Mouse (Mus musculus): Measurements from ENCODE around the gene Ncam2. TPM values are rescaled to one million over a fixed set of nuclear protein-coding genes. Genes with fewer than 3 reads are reported as not detected.

Ncam2 gene
- total and polyA plus RNA-seq, 3 experiments = 0.02 to 0.09 (median 0.05) TPM

DNA sequence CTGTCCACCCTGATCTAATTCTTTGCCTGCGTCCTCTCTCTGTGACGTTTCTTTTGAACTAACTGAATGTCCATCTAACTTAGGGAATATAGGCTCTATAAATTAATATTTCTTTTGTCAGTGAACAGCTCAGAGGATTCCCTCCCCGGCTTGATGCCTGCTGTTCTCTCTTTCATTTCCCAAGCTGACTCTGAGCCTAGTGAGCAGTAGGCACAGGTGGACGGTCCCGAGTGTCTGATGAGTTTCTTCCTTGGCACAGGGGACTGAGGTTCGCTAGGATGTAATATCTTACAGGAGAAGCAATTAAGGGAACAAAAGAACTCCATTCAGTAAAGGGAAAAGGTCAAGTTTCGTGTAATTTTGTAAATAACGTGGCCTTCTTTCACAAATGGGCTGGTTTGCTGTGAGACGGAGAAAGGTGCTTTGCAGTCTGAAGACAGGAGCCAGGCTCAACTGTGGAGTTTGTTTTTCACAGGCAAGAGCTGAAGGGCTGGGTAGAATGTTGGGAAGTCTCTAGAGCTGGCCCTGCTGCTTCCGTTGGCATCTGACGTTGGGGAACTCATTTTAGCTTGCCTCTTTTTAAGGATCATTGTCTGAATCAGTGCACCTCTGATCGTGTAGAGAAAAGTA, 4.0 kb downstream of the Ncam2 start:
- WGBS = 73% methylated on average over 12 of the region's 12 CpGs
- H3K4me1 ChIP-seq (ENCODE audit: control insufficient read depth, insufficient read depth, low read length) = no peaks in the 10 kb centered on the region
- no peaks in the 10 kb centered on the region; the same call in 1 of the 2 replicates for H3K27me3 ChIP-seq (ENCODE audit: control insufficient read depth, insufficient read depth, low read length)
- TF ChIP-seq EP300 (IDR thresholded peaks at IDR 0.05; ENCODE audit: insufficient read depth, low read depth, low read length) (no peak), POLR2A (IDR thresholded peaks at IDR 0.05; ENCODE audit: insufficient read depth, low read depth, low read length) (no peak), CTCF (IDR thresholded peaks at IDR 0.05) (no peak)
- intact Hi-C loops (cut with DNase I) = no loop called here
- H3K27ac ChIP-seq = no peak overlapping the region
- DNase-seq = no peak
- H3K79me2 ChIP-seq (replicated peaks; ENCODE audit: control insufficient read depth, insufficient read depth, low read length) = no peaks in the 10 kb centered on the region
- H3K36me3 ChIP-seq (ENCODE audit: control insufficient read depth, insufficient read depth, low read length) = no peaks in the 10 kb centered on the region
- H3K9ac ChIP-seq (ENCODE audit: low read depth, low read length) = no peak overlapping the region
- no peak overlapping the region for H3K4me3 ChIP-seq

DNA sequence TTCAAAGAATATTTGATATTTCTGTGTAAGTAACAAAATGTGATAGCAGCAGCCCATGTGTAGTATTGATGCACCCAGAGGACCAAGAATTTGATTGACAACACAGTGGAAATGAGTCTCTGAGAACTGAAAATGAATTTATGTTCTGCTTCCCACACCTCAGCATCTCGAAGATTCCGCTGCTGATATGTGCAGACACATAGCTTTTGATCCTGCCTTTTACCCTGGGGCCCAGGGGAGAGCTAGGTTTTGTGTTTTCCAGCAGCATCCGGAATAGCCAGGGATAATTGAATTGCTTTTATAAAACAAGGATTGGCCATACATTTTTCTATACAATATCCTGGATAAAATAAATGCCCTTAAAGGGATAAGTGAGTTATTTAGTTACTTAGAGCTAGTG, 20.7 kb downstream of the Ncam2 start:
- Histone ChIP-seq H3K79me2 (replicated peaks; ENCODE audit: control insufficient read depth, insufficient read depth, low read length) (no peaks in the 10 kb centered on the region), H3K36me3 (ENCODE audit: control insufficient read depth, insufficient read depth, low read length) (no peaks in the 10 kb centered on the region), H3K4me3 (no peak overlapping the region), H3K27ac (no peak overlapping the region), H3K9ac (ENCODE audit: low read depth, low read length) (no peak overlapping the region), H3K4me1 (ENCODE audit: control insufficient read depth, insufficient read depth, low read length) (no peaks in the 10 kb centered on the region), H3K27me3 (ENCODE audit: control insufficient read depth, insufficient read depth, low read length) (no peaks in the 10 kb centered on the region)
- 69% methylated on average over 3 of the region's 3 CpGs for WGBS
- intact Hi-C loops (cut with DNase I) = no loop called here
- DNase-seq = no peak
- TF ChIP-seq EP300 (IDR thresholded peaks at IDR 0.05; ENCODE audit: insufficient read depth, low read depth, low read length) (no peak), CTCF (IDR thresholded peaks at IDR 0.05) (no peak), POLR2A (IDR thresholded peaks at IDR 0.05; ENCODE audit: insufficient read depth, low read depth, low read length) (no peak)

DNA sequence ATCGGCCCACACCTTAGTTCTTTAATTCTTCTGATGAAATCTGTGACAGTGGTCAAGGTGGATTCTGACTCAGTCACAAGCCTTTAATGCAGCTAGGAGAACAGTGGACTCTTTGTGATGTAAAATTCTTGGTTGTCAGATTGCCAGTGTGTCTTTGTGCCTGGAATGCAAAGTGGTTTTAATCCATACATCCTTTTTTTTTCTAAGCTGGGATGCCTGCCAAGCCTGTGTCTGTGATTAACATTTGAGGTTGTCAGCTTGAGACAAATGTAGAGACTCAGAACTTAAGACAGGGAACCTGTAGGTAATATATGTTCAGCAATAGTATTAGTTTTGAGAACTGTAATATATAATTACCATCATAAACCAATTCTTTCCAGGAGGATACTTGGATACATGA, 23.3 kb downstream of the Ncam2 start:
- 39% methylated on average over 1 of the region's 1 CpGs for WGBS
- H3K4me1 ChIP-seq (ENCODE audit: control insufficient read depth, insufficient read depth, low read length) = no peaks in the 10 kb centered on the region
- H3K36me3 ChIP-seq (ENCODE audit: control insufficient read depth, insufficient read depth, low read length) = no peaks in the 10 kb centered on the region
- TF ChIP-seq EP300 (IDR thresholded peaks at IDR 0.05; ENCODE audit: insufficient read depth, low read depth, low read length) (no peak), POLR2A (IDR thresholded peaks at IDR 0.05; ENCODE audit: insufficient read depth, low read depth, low read length) (no peak), CTCF (IDR thresholded peaks at IDR 0.05) (no peak)
- H3K27me3 ChIP-seq (ENCODE audit: control insufficient read depth, insufficient read depth, low read length) = no peaks in the 10 kb centered on the region
- no peak overlapping the region for H3K27ac ChIP-seq
- no peak for DNase-seq
- H3K79me2 ChIP-seq (replicated peaks; ENCODE audit: control insufficient read depth, insufficient read depth, low read length) = no peaks in the 10 kb centered on the region
- intact Hi-C loops (cut with DNase I) = no loop called here
- H3K4me3 ChIP-seq = no peak overlapping the region
- H3K9ac ChIP-seq (ENCODE audit: low read depth, low read length) = no peak overlapping the region

DNA sequence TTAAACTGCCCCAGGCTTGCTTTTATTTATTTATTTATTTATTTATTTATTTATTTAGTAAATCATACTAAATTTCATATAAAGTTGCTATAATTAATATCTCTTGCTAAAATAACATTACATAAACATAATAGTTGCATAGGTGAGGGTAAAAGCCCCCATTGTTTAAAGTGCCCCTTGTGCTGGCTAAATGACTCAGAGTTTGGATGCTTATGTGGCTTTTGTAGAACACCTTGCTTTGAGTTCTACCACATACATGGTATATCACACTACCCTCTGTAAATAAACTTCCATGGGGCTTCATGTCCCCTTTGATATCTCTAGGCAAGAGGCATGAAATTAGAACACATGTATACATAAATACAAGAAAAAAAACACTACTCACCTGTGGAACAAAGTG, 23.8 kb downstream of the Ncam2 start:
- intact Hi-C loops (cut with DNase I) = no loop called here
- Histone ChIP-seq H3K27me3 (ENCODE audit: control insufficient read depth, insufficient read depth, low read length) (no peaks in the 10 kb centered on the region), H3K4me3 (no peak overlapping the region), H3K9ac (ENCODE audit: low read depth, low read length) (no peak overlapping the region), H3K4me1 (ENCODE audit: control insufficient read depth, insufficient read depth, low read length) (no peaks in the 10 kb centered on the region), H3K79me2 (replicated peaks; ENCODE audit: control insufficient read depth, insufficient read depth, low read length) (no peaks in the 10 kb centered on the region), H3K36me3 (ENCODE audit: control insufficient read depth, insufficient read depth, low read length) (no peaks in the 10 kb centered on the region), H3K27ac (no peak overlapping the region)
- TF ChIP-seq CTCF (IDR thresholded peaks at IDR 0.05) (no peak), EP300 (IDR thresholded peaks at IDR 0.05; ENCODE audit: insufficient read depth, low read depth, low read length) (no peak), POLR2A (IDR thresholded peaks at IDR 0.05; ENCODE audit: insufficient read depth, low read depth, low read length) (no peak)
- no peak for DNase-seq

DNA sequence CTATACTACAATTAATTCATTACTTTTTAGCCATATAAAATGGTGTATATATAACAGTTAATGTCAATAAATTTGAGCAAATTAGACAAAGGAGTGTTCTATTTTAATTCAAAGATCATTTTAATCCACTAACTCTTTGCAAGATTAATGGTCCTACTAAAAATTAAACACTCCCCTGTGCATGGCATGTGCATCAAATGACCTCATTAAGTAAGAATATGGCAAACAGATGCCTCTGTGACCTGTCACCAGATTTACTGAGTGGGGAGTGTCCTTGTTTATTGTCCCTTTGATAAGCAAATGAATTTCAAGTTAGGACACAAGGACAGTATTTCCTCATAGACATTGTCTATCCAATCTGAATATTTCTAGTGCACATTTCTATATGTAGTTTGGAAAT, 54.4 kb downstream of the Ncam2 start:
- TF ChIP-seq POLR2A (IDR thresholded peaks at IDR 0.05; ENCODE audit: insufficient read depth, low read depth, low read length) (no peak), CTCF (IDR thresholded peaks at IDR 0.05) (no peak), EP300 (IDR thresholded peaks at IDR 0.05; ENCODE audit: insufficient read depth, low read depth, low read length) (no peak)
- H3K79me2 ChIP-seq (replicated peaks; ENCODE audit: control insufficient read depth, insufficient read depth, low read length) = no peaks in the 10 kb centered on the region
- no peaks in the 10 kb centered on the region for H3K36me3 ChIP-seq (ENCODE audit: control insufficient read depth, insufficient read depth, low read length)
- no peak for DNase-seq
- intact Hi-C loops (cut with DNase I) = no loop called here
- no peak overlapping the region for H3K9ac ChIP-seq (ENCODE audit: low read depth, low read length)
- no peaks in the 10 kb centered on the region for H3K27me3 ChIP-seq (ENCODE audit: control insufficient read depth, insufficient read depth, low read length)
- H3K4me3 ChIP-seq = no peak overlapping the region
- no peaks in the 10 kb centered on the region for H3K4me1 ChIP-seq (ENCODE audit: control insufficient read depth, insufficient read depth, low read length)
- H3K27ac ChIP-seq = no peak overlapping the region

DNA sequence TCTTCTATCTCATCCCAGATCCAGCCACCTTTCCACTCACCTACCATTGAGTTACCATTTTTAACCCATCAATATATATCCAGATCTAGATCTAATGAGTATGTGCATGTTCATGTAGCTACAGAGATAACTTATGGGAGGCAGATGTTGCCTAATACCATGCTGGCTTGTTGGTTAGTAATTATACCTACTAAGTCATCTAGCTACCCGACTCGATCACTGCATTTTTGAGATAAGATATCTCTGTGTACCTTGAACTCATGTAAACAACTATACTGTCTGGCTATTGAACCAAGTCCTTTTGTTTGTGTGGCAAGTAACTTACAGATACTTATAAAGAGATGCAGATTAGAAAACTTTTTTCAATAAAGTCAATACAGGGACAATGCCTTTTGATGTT, 59.9 kb downstream of the Ncam2 start:
- intact Hi-C loops (cut with DNase I) = no loop called here

More for the DNA sequence above, 59.9 kb downstream of the Ncam2 start:
- Histone ChIP-seq H3K4me1 (ENCODE audit: control insufficient read depth, insufficient read depth, low read length) (no peaks in the 10 kb centered on the region), H3K4me3 (no peak overlapping the region), H3K27ac (no peak overlapping the region), H3K27me3 (ENCODE audit: control insufficient read depth, insufficient read depth, low read length) (no peaks in the 10 kb centered on the region), H3K36me3 (ENCODE audit: control insufficient read depth, insufficient read depth, low read length) (no peaks in the 10 kb centered on the region), H3K79me2 (replicated peaks; ENCODE audit: control insufficient read depth, insufficient read depth, low read length) (no peaks in the 10 kb centered on the region), H3K9ac (ENCODE audit: low read depth, low read length) (no peak overlapping the region)
- TF ChIP-seq POLR2A (IDR thresholded peaks at IDR 0.05; ENCODE audit: insufficient read depth, low read depth, low read length) (no peak), EP300 (IDR thresholded peaks at IDR 0.05; ENCODE audit: insufficient read depth, low read depth, low read length) (no peak), CTCF (IDR thresholded peaks at IDR 0.05) (no peak)
- 61% methylated on average over 2 of the region's 2 CpGs for WGBS
- no peak for DNase-seq
